Mouse (Mus musculus): ENCODE data around the gene Ugt1a9.
A peak's percentile ranks its signal among the peaks of the same experiment; 100 is the strongest.
"Not testable (repeated sequence)": the region's sequence is repeated elsewhere in the genome, so short reads cannot be mapped to it uniquely, and the experiment has no call there.

Ugt1a9 gene

GRCm38 (mm10) chr1:88109027-88109557 lies 38.5 kb downstream of the Ugt1a9 start:
- not testable (repeated sequence) for DNase-seq

DNA sequence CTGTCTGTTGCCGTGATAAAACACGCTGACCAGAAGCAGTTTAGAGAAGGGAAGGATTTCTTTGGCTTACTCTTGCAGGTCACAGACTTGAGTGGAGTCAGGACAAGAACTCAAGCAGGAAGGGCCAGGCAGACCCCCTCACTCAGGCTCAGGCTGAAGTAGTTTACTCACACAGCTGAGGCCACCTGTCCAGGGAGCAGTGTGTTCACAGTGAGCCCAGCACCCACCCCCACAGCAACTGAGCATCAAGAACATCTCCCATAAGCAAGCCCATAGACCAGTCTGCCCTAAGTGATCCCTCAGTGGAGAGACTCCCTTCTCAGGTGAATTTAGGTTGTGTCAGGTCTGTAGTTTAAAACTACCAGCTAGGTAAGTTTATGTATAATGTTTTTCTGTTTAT lies 39.0 kb downstream of the Ugt1a9 start:
- not testable (repeated sequence) for DNase-seq

- DNase-seq = not testable (repeated sequence)
These were observed 42.2 kb downstream of the Ugt1a9 start for GRCm38 (mm10) chr1:88112769-88113168.

DNA sequence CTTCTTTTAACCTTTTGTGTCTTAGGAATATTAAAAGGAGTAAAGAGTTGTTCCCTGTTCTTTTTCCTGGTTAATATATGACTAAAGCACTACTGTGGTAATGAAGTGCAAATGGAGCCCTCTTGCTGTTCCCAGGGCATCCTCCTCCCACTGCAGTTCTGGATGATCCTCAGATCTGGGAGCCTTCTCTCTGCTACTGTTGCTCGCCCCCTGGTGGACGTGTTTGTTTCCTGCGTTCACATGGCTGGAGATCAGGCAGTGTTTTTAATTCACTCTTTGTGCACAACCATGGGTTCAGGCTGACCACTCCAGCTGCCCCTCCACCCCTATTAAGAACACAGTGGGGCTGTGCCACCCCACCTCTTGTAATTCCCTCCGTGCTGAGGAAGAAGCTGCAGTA lies 50.0 kb downstream of the Ugt1a9 start:
- not testable (repeated sequence) for DNase-seq

- peak in 1 of 2 experiments; percentile 15 for DNase-seq
These were observed 50.9 kb downstream of the Ugt1a9 start for GRCm38 (mm10) chr1:88121521-88121920.

DNA sequence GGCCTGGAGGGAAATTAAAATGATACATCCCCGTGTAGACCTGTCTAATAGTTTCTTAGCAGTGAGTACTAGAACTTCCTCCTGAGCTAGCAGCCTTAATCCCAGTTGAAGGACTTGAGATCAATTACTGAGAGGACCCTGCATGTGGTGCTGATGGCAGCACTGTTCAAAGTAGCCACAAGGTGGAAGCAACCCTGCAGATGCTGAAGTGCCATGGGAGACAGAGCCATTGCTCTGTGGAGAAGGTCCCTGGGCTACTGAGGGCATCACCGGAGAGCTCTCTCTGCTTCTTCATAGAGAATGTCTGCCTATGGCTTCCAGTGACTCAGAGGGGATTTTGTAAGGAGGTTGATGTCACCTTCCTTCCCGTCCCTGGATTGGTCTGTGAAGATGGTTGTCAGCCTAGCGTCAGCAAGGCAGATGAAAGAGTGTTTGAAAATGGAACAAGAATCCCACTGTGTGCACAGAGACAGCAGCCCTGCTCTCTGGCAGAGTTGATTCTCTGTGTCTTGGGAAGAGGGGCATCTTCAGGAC lies 55.3 kb downstream of the Ugt1a9 start:
- DNase-seq = not testable (repeated sequence)

DNA sequence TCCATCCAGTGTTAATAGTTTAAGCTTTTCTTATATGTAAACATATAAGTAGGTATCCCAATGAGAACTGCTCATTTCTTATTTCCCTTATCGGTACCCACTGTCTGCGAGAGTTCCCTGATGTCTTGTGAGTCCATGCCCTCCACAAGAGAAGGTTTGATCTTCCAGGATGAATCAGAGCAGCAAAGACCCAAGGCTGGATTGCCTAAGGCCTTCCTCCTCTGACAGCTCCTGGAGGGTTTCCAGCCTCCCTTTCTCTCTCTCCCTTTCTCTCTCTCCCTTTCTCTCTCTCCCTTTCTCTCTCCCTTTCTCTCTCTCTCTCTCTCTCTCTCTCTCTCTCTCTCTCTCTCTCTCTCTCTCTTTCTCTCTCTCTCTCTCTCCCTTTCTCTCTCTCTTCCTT lies 58.5 kb downstream of the Ugt1a9 start:
- DNase-seq = not testable (repeated sequence)

- DNase-seq = not testable (repeated sequence)
These were observed 59.6 kb downstream of the Ugt1a9 start for GRCm38 (mm10) chr1:88130223-88130622.

DNA sequence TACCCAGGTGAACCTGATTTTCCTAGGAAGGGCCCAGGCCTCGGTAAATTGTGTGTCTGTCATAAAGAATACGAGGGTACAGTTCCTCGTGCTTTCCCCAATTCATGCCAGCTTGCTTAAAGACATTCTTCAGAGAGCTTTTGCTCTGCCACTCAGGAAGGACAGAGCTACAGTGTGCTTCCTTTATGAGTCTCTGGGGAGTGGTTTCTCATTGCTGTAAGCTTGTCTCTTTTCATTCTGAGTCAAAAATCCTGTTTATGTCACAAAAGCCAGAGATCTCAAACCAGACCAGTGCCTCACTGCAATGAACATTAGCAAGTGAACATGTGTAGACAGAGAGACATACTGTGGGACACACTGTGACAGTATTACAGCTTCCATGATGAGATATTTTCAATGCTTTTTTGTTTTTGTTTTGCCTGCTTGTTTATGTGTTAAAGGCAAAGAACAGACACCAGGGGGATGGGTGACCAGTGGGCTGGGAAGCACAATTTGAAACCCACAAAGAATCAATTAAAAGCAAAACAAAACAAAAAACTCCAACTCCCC lies 63.4 kb downstream of the Ugt1a9 start:
- no peak for DNase-seq

DNA sequence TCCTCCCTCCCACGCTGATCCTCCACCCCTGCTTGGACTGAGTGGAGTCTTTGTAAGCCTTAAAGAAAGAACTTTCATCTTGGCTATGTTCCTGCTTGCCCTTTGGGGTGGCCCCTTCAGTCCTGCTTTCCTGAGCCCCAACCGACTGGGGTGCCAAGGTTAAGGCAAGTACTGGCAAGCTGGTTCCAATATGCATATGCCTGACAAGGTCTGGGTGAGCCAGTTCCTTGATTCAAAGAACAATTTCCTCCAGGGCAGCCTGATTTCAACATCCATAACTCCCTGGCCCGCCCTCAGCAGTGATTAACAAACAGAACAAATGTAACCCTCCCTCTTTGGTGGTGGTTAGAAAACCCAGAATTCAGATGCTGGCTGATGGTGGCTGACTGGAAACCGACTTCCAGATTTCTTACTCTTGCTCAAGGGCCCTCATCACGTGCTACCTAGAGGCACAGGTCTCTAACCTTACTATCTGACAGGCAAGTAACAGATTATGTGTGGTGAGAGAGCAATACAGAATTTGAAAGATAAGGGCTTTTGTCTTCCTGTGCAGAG lies 63.9 kb downstream of the Ugt1a9 start, which contains the start of gene Ugt1a6a:
Ugt1a6a (plus strand) TSS at position 353 of the 555 bp plus-strand sequence.
- DNase-seq = not testable (repeated sequence)

DNA sequence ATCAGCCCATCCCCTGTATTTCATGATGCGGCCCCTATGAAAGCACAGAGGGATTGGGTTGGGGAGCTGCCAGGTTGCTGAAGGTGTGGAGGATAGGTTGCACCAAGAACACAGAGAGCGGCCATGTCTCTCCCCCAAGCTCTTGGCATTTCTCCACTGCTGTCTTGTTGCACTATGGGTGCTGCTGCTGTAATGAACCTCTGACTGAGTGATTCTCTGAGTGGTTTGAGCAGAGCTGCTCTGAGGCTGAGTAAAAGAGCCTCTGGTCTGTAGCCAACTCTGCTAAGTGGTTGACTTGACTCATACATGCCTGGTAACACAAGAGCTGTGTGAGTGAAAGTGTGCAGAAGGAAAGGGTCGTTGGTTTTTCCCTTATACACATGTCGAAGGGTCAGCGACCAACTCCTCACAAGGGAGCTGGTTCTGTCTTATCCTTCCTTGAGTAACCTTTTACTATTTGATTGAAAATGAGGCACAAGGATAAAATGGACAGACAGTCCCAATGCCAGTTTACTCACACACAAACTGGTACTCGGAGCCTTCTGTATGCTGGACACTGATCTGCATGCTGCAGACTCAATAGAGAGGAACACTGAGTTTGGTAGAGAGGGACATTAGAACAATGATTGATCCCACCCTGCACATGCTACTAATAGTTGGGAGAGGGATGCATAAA lies 64.8 kb downstream of the Ugt1a9 start:
- DNase-seq = not testable (repeated sequence)

DNA sequence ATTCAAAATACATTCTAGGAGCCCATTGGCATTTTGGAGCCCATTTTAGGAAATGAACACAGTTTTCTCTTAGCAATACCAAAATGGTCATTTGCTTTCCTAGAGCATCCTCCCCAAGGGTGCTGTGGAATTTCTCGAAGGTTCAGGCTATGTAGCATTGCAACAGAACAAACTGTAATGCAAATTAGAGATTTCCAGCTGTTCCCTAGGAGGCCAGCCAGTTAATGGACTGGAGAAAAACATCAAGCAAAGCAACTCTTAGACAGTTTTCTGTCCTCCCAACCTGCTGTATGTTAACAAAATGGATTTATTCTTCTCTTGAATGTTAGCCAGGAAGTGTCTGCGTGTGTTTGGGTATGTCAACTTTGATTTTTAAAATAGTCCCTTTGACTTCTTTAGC lies 66.0 kb downstream of the Ugt1a9 start:
- DNase-seq = no peak

GRCm38 (mm10) chr1:88137264-88137663 lies 66.7 kb downstream of the Ugt1a9 start:
- DNase-seq = no peak

GRCm38 (mm10) chr1:88138145-88138544 lies 67.5 kb downstream of the Ugt1a9 start:
- DNase-seq = no peak

GRCm38 (mm10) chr1:88140492-88140891 lies 69.9 kb downstream of the Ugt1a9 start:
- DNase-seq = not testable (repeated sequence)

GRCm38 (mm10) chr1:88143966-88144675 lies 73.5 kb downstream of the Ugt1a9 start:
- peak; percentile 53 to 75 for DNase-seq

- DNase-seq = peak in 1 of 2 experiments; percentile 22
These were observed 74.7 kb downstream of the Ugt1a9 start for GRCm38 (mm10) chr1:88145278-88145677.

DNA sequence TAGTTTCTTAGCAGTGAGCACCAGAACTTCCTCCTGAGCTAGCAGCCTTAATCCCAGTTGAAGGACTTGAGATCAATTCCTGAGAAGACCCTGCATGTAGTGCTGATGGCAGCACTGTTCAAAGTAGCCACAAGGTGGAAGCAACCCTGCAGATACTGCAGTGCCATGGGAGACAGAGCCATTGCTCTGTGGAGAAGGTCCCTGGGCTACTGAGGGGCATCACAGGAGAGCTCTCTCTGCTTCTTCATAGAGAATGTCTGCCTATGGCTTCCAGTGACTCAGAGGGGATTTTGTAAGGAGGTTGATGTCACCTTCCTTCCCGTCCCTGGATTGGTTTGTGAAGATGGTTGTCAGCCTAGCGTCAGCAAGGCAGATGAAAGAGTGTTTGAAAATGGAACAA lies 79.5 kb downstream of the Ugt1a9 start:
- peak in 1 of 2 experiments; percentile 26 for DNase-seq

GRCm38 (mm10) chr1:88158430-88158829 lies 87.8 kb downstream of the Ugt1a9 start:
- peak; percentile 35 to 37 for DNase-seq

DNA sequence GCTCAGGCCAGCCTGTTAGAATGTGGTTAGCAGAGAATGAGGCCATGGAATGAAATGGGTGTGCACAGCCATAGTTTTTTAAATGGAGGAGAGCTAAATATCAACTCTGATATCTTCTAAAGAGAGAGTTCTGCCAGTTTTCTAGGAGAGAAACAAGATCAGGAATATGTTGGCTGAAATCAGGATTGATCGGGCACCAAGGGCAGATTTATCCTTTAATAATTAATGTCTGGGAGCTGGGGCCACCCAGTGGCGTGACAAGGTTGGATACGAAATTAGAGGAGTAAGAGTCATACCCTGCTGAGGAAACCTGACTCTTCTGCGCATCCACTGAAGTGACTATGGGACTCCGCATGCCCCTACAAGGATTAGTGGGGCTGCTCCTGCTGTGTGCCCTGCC lies 95.1 kb downstream of the Ugt1a9 start, which contains the start of gene Ugt1a5:
Ugt1a5 (plus strand) TSS at position 302 of the 400 bp plus-strand sequence.
- DNase-seq = no peak

DNA sequence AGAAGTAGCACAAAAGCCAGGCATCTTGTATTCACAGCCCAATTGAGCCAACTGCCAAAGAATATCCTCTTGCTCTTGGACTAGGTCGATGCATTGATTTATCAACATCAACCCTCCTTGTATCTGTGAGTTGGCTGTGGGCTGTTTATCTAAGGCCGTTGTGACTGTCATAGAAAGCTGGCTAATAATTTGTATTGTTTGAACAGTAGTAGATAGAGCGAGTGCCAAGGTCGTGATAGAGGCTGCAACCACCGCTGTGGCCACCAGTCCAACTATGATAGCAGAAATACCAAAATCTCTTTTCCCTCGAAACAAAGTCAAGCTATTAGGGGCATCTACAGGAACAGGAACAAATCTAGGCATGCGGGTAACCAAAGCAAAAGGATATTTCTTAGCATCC lies 101.6 kb downstream of the Ugt1a9 start:
- DNase-seq = not testable (repeated sequence)

GRCm38 (mm10) chr1:88179657-88180056 lies 109.1 kb downstream of the Ugt1a9 start:
- no peak for DNase-seq

Data from cerebellum, postnatal 25 days (tissue).